Mouse (Mus musculus) embryonic fibroblast, embryonic 13.5 days (primary cell): ENCODE measurements around the gene Dhx34.

ENCODE experiments used
- CTCF ChIP-seq: IDR thresholded peaks from 2 replicates; pipeline ENCODE4 v1.5.1; 2011; ENCODE audit warnings: mild to moderate bottlenecking, control low read depth, low read length, moderate library complexity, borderline replicate concordance; ENCODE audit not compliant: insufficient read depth
- POLR2A ChIP-seq: IDR thresholded peaks from 2 replicates; pipeline ENCODE4 v1.6.1; 2011; ENCODE audit warnings: low read depth, mild to moderate bottlenecking, control low read depth, low read length, moderate library complexity

DNA sequence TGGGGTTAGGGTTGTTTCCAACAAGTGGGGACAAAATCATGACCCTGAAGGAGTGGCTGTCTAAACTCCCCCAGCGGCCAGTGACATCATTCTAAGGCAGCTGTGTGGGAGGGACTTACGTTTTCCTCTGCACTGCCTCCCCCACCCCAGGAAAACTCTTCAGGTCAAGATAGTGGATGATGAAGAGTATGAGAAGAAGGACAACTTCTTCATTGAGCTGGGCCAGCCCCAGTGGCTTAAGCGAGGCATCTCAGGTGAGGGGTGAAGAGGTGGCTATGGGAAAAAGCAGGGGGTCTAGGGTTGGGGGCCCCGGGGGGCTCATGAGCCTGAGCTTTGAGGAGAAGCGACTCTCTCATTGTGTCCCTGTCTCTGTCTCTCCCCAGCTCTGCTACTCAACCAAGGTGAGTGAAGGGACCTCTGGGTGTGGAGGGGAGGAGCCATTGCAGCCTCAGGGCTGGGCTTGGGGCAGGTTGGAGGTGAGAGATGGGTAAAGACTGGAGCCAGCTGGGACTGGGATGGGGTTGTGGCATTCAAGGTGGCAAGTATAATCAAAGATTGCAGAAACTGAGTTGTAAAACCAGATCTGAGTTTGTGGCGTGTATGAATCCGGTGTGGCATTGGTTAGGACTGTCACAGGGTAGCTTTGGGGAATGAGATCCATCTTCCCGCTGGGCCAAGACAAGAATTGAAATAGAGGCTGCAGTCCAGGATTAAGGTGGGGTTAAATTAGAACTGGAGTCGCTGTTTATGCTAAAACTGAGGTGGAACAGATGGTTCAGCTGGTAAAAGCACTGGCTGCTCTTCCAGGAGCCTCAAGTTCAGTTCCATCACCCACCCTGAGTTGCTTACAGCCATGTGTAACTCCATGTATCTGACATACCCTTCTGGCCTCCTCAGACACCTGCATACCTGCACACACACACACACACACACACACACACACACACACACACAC is 71.4 kb downstream of the Dhx34 start:
- TF ChIP-seq POLR2A (no peak), CTCF (no peak)
